27 mouse cellular contexts compared by ENCODE assay signal in genomic region chr19:11362002-11362401, GRCm38 (mm10). TPM values are rescaled to one million over a fixed set of nuclear protein-coding genes. Genes with fewer than 3 reads are reported as not detected.
DNase-seq lines count a peak whose midpoint lies in the region; ATAC-seq and TF ChIP-seq lines count a peak whose summit lies in the region.
"Had no signal": no experiment of that assay in that cellular context is flagged by ENCODE, and none has a peak within 500 bp of the region (broad histone marks: within the 10 kb centered on the region; RNA-seq: fewer than 3 reads in every experiment).

No protein-coding gene starts in this region.

- H3K4me2 ChIP-seq in CH12.LX (ENCODE audit: insufficient read depth, low read depth, poor library complexity, severe bottlenecking) = no peak overlapping the region
- no peak overlapping the region for H3K4me2 ChIP-seq in hindbrain, embryonic 11.5 days (replicated peaks; ENCODE audit: low read depth, low read length)
- H3K4me2 ChIP-seq in liver, embryonic 11.5 days = no peak overlapping the region
- H3K4me2 ChIP-seq: embryonic facial prominence, embryonic 15.5 days; heart, embryonic 12.5 days; hindbrain, embryonic 13.5 days; intestine, embryonic 15.5 days; kidney, embryonic 15.5 days; limb, embryonic 12.5 days; lung, embryonic 15.5 days had no signal

- no peak for ATAC-seq in hindbrain, embryonic 11.5 days (ENCODE audit: low FRiP score)
- no peak for ATAC-seq in liver, embryonic 11.5 days (replicated peaks; ENCODE audit: low FRiP score)
- ATAC-seq: intestine, embryonic 15.5 days had no signal

- H3K9me3 ChIP-seq in CH12.LX (replicated peaks; ENCODE audit: low read length) = no peaks in the 10 kb centered on the region
- H3K9me3 ChIP-seq in hindbrain, embryonic 11.5 days (ENCODE audit: control insufficient read depth, low read length) = no peaks in the 10 kb centered on the region
- no peaks in the 10 kb centered on the region for H3K9me3 ChIP-seq in liver, embryonic 11.5 days (ENCODE audit: control insufficient read depth, low read length)
- H3K9me3 ChIP-seq: embryonic facial prominence, embryonic 15.5 days; heart, embryonic 12.5 days; hindbrain, embryonic 13.5 days; intestine, embryonic 15.5 days; kidney, embryonic 15.5 days; limb, embryonic 12.5 days; lung, embryonic 15.5 days; megakaryocyte, embryonic 14.5 days had no signal

- H3K36me3 ChIP-seq in CH12.LX (replicated peaks in 1 of 2; ENCODE audit: control insufficient read depth in 1 of 2, insufficient read depth in 1 of 2, low read length in 1 of 2) = no peaks in the 10 kb centered on the region
- H3K36me3 ChIP-seq in splenic B cell, adult 2 months (ENCODE audit: control insufficient read depth, insufficient read depth, low read length, poor library complexity, severe bottlenecking) = no peaks in the 10 kb centered on the region
- H3K36me3 ChIP-seq in hindbrain, embryonic 11.5 days (ENCODE audit: control insufficient read depth, insufficient read depth, low read length) = no peaks in the 10 kb centered on the region
- no peaks in the 10 kb centered on the region for H3K36me3 ChIP-seq in liver, embryonic 11.5 days (ENCODE audit: control insufficient read depth, insufficient read depth, low read length)
- H3K36me3 ChIP-seq: embryonic facial prominence, embryonic 15.5 days; heart, embryonic 12.5 days; hindbrain, embryonic 13.5 days; intestine, embryonic 15.5 days; kidney, embryonic 15.5 days; limb, embryonic 12.5 days; lung, embryonic 15.5 days had no signal

- no peaks in the 10 kb centered on the region for H3K79me2 ChIP-seq in CH12.LX (replicated peaks; ENCODE audit: control insufficient read depth, extremely low read depth, insufficient read depth, poor library complexity, severe bottlenecking)

- peaks cover 0 to 15% of the 10 kb centered on the region in 2 experiments; a peak in 2 of 4 replicates for H3K4me1 ChIP-seq in CH12.LX (ENCODE audit: control insufficient read depth in 1 of 2, insufficient read depth in 2 of 2)
- no peaks in the 10 kb centered on the region for H3K4me1 ChIP-seq in hindbrain, embryonic 11.5 days (replicated peaks; ENCODE audit: control insufficient read depth, insufficient read depth, low read length)
- H3K4me1 ChIP-seq in liver, embryonic 11.5 days (replicated peaks; ENCODE audit: control insufficient read depth, insufficient read depth, low read length) = no peaks in the 10 kb centered on the region
- H3K4me1 ChIP-seq: embryonic facial prominence, embryonic 15.5 days; heart, embryonic 12.5 days; hindbrain, embryonic 13.5 days; intestine, embryonic 15.5 days; kidney, embryonic 15.5 days; limb, embryonic 12.5 days; lung, embryonic 15.5 days; megakaryocyte, embryonic 14.5 days had no signal

- TF ChIP-seq RAD21 in CH12.LX (IDR thresholded peaks at IDR 0.05; ENCODE audit: low read depth, low read length) = no peak

- no peak for TF ChIP-seq CTCF in CH12.LX (conservative IDR thresholded peaks at IDR 0.05 in 1 of 2, IDR thresholded peaks at IDR 0.05 in 1 of 2; ENCODE audit: low read depth in 2 of 2, low read length in 2 of 2)

- no peak overlapping the region for H3K9ac ChIP-seq in CH12.LX (ENCODE audit: insufficient read depth, low read depth)
- H3K9ac ChIP-seq in hindbrain, embryonic 11.5 days (ENCODE audit: low read depth, low read length) = no peak overlapping the region
- H3K9ac ChIP-seq in liver, embryonic 11.5 days (ENCODE audit: low read depth, low read length) = no peak overlapping the region
- H3K9ac ChIP-seq: embryonic facial prominence, embryonic 15.5 days; heart, embryonic 12.5 days; hindbrain, embryonic 13.5 days; intestine, embryonic 15.5 days; kidney, embryonic 15.5 days; limb, embryonic 12.5 days; liver, embryonic 14.5 days; lung, embryonic 15.5 days had no signal

- dilution Hi-C loops in CH12.LX (cut with MboI; ENCODE audit: extremely low pct_ligation_motif_present, extremely low pct_unique_long_range_greater_than_20kb, low sequenced_read_pairs) = no loop called here

- no peak overlapping the region for H3K4me3 ChIP-seq in CH12.LX (replicated peaks in 1 of 3; ENCODE audit: low read depth in 2 of 3, low read length in 2 of 3, poor library complexity in 1 of 3)
- H3K4me3 ChIP-seq in hindbrain, embryonic 11.5 days (ENCODE audit: low read depth, low read length) = no peak overlapping the region
- no peak overlapping the region for H3K4me3 ChIP-seq in liver, embryonic 11.5 days (ENCODE audit: low read depth, low read length)
- H3K4me3 ChIP-seq: embryonic facial prominence, embryonic 15.5 days; heart, embryonic 12.5 days; hindbrain, embryonic 13.5 days; intestine, embryonic 15.5 days; kidney, embryonic 15.5 days; limb, embryonic 12.5 days; lung, embryonic 15.5 days; megakaryocyte, embryonic 14.5 days; myocyte had no signal

- no peak for TF ChIP-seq POLR2A in CH12.LX (IDR thresholded peaks at IDR 0.05; ENCODE audit: low read depth, low read length)

- in situ Hi-C loops in CH12.LX (cut with MboI; ENCODE audit: low pct_ligation_motif_present, low pct_unique_long_range_greater_than_20kb, low sequenced_read_pairs) = no loop called here

- peak; percentile 9 for DNase-seq in thymus, postnatal 14 days
- no peak for DNase-seq in thymus, postnatal 36 days
- peak; percentile 66 for DNase-seq in CH12.LX (ENCODE audit: extremely low read depth)
- DNase-seq in induced T-regulatory cell, adult 2 months (ENCODE audit: low read depth) = peak; percentile 88
- DNase-seq in splenic B cell, adult 2 months (ENCODE audit: low read depth, low spot score) = peak; percentile 73
- DNase-seq in hindbrain, embryonic 11.5 days (ENCODE audit: low spot score) = no peak
- no peak for DNase-seq in liver, embryonic 11.5 days (ENCODE audit: low spot score)
- DNase-seq: adrenal gland, adult 8-10 months; cerebellum, adult 11 months; cerebellum, postnatal 10 days; heart, postnatal 14 days; midbrain, embryonic 14.5 days; thymus, adult 18-20 months had no signal

- TF ChIP-seq EP300 in CH12.LX (IDR thresholded peaks at IDR 0.05; ENCODE audit: low read length) = peak; percentile 59; the same call in 1 of the 2 replicates

- peak overlapping the region; percentile 41; the same call in 1 of the 2 replicates for H3K27ac ChIP-seq in CH12.LX (ENCODE audit: insufficient read depth, low read depth)
- no peak overlapping the region for H3K27ac ChIP-seq in hindbrain, embryonic 11.5 days (ENCODE audit: low read depth, low read length)
- no peak overlapping the region for H3K27ac ChIP-seq in liver, embryonic 11.5 days (ENCODE audit: low read depth, low read length)
- H3K27ac ChIP-seq: embryonic facial prominence, embryonic 15.5 days; hindbrain, embryonic 13.5 days; intestine, embryonic 15.5 days; kidney, embryonic 15.5 days; limb, embryonic 12.5 days; liver, embryonic 14.5 days; lung, embryonic 15.5 days had no signal

- H3K27me3 ChIP-seq in CH12.LX (replicated peaks) = no peaks in the 10 kb centered on the region
- H3K27me3 ChIP-seq in splenic B cell, adult 2 months (ENCODE audit: control insufficient read depth, insufficient read depth, low read length, poor library complexity, severe bottlenecking) = no peaks in the 10 kb centered on the region
- H3K27me3 ChIP-seq in hindbrain, embryonic 11.5 days (ENCODE audit: control insufficient read depth, insufficient read depth, low read length) = no peaks in the 10 kb centered on the region
- H3K27me3 ChIP-seq in liver, embryonic 11.5 days (replicated peaks; ENCODE audit: control insufficient read depth, insufficient read depth, low read length) = no peaks in the 10 kb centered on the region
- H3K27me3 ChIP-seq: embryonic facial prominence, embryonic 15.5 days; heart, embryonic 12.5 days; hindbrain, embryonic 13.5 days; intestine, embryonic 15.5 days; kidney, embryonic 15.5 days; limb, embryonic 12.5 days; lung, embryonic 15.5 days; megakaryocyte, embryonic 14.5 days had no signal

TF ChIP-seq in CH12.LX, 34 proteins besides CTCF, POLR2A, EP300 and RAD21 (continues in another document):
- TF ChIP-seq MYC (IDR thresholded peaks at IDR 0.05; ENCODE audit: low read depth, low read length) (no peak), ETS1 (conservative IDR thresholded peaks at IDR 0.05; ENCODE audit: low read depth, low read length) (0 out of 2 replicates have a peak, but pooled peaks have one; percentile 11), USF2 (conservative IDR thresholded peaks at IDR 0.05; ENCODE audit: low read depth, low read length) (no peak), HCFC1 (IDR thresholded peaks at IDR 0.05; ENCODE audit: low read depth, low read length) (no peak), RCOR1 (conservative IDR thresholded peaks at IDR 0.05; ENCODE audit: low read depth, low read length) (no peak), JUN (IDR thresholded peaks at IDR 0.05; ENCODE audit: insufficient read depth, low read depth, low read length) (peak; percentile 39; the same call in 1 of the 2 replicates), JUND (conservative IDR thresholded peaks at IDR 0.05; ENCODE audit: low read depth, low read length) (no peak; the same call in 1 of the 2 replicates), TBP (conservative IDR thresholded peaks at IDR 0.05; ENCODE audit: low read depth, low read length) (no peak), PAX5 (IDR thresholded peaks at IDR 0.05; ENCODE audit: low read length) (no peak)

RNA-seq across cellular contexts. Expression of gene Ms4a4a, which starts 13.3 kb away (rescaled TPM):
- total RNA-seq in CH12.LX (2012; rRNA removed) = 0.21 TPM in 1 of 2 replicates, not detected in the other
- not detected in 2 replicates for total RNA-seq in CH12.LX (2014; rRNA removed)
- 0.29 TPM in 1 of 2 replicates, not detected in the other for polyA plus RNA-seq in CH12.LX (2012; ENCODE audit: insufficient read length, low read depth)
- 0.98 and 2.8 TPM in 2 replicates for polyA plus RNA-seq in hindbrain, embryonic 11.5 days (2014; fragmentation: Nextera tagmentation; extraction: Ambion mirVana)
- polyA plus RNA-seq in liver, embryonic 11.5 days (2014; fragmentation: Nextera tagmentation; extraction: Ambion mirVana) = 1.3 and 2.2 TPM in 2 replicates
- polyA plus RNA-seq: myocyte had no signal

RNA-seq across cellular contexts. Expression of gene Ms4a7, which starts 26.1 kb away (rescaled TPM):
- total RNA-seq in CH12.LX (2012; rRNA removed) = 1.4 and 1.8 TPM in 2 replicates
- total RNA-seq in CH12.LX (2014; rRNA removed) = 2.5 and 3.2 TPM in 2 replicates
- 4.3 TPM in 2 replicates for polyA plus RNA-seq in CH12.LX (2012; ENCODE audit: insufficient read length, low read depth)
- 1.7 and 1.9 TPM in 2 replicates for polyA plus RNA-seq in hindbrain, embryonic 11.5 days (2014; fragmentation: Nextera tagmentation; extraction: Ambion mirVana)
- 1.1 and 1.3 TPM in 2 replicates for polyA plus RNA-seq in liver, embryonic 11.5 days (2014; fragmentation: Nextera tagmentation; extraction: Ambion mirVana)
- polyA plus RNA-seq: myocyte had no signal

RNA-seq across cellular contexts. Expression of gene Ms4a4c, which starts 42.6 kb away (rescaled TPM):
- total RNA-seq in CH12.LX (2012; rRNA removed) (0.08 and 0.38 TPM in 2 replicates), CH12.LX (2014; rRNA removed) (0.54 and 2.5 TPM in 2 replicates)
- polyA plus RNA-seq in CH12.LX (2012; ENCODE audit: insufficient read length, low read depth) = 0.59 and 0.60 TPM in 2 replicates
- not detected in 2 replicates for polyA plus RNA-seq in hindbrain, embryonic 11.5 days (2014; fragmentation: Nextera tagmentation; extraction: Ambion mirVana)
- 0.56 TPM in 1 of 2 replicates, not detected in the other for polyA plus RNA-seq in liver, embryonic 11.5 days (2014; fragmentation: Nextera tagmentation; extraction: Ambion mirVana)
- total RNA-seq: gastrocnemius, adult 18-20 months; gastrocnemius, postnatal 4 days; layer of hippocampus, postnatal 14 days; left cerebral cortex, postnatal 10 days had no signal
- polyA plus RNA-seq: heart, embryonic 12.5 days; limb, embryonic 12.5 days; myocyte had no signal

RNA-seq across cellular contexts. Expression of gene Ms4a14, which starts 47.7 kb away (rescaled TPM):
- total RNA-seq in CH12.LX (2012; rRNA removed) (not detected in 2 replicates), CH12.LX (2014; rRNA removed) (not detected in 2 replicates)
- 0.12 and 0.17 TPM in 2 replicates for polyA plus RNA-seq in CH12.LX (2012; ENCODE audit: insufficient read length, low read depth)
- polyA plus RNA-seq in hindbrain, embryonic 11.5 days (2014; fragmentation: Nextera tagmentation; extraction: Ambion mirVana) = 0.03 and 0.12 TPM in 2 replicates
- not detected in 2 replicates for polyA plus RNA-seq in liver, embryonic 11.5 days (2014; fragmentation: Nextera tagmentation; extraction: Ambion mirVana)
- total RNA-seq: layer of hippocampus, postnatal 14 days; left cerebral cortex, postnatal 10 days had no signal
- polyA plus RNA-seq: heart, embryonic 12.5 days; intestine, embryonic 15.5 days; limb, embryonic 12.5 days; midbrain, embryonic 14.5 days; myocyte had no signal

Comparison
In these comparisons a context has a peak if more than half of its experiments do, and no peak if none do; other contexts are left out.
1. DNase-seq: peak in thymus, postnatal 14 days (single experiment), CH12.LX (single experiment), induced T-regulatory cell, adult 2 months (single experiment) and splenic B cell, adult 2 months (single experiment); none in thymus, postnatal 36 days (0 of 2), hindbrain, embryonic 11.5 days (single experiment) and liver, embryonic 11.5 days (single experiment).